Mouse (Mus musculus): Measurements from ENCODE around the gene Olfr272.

The Olfr272 gene

DNA sequence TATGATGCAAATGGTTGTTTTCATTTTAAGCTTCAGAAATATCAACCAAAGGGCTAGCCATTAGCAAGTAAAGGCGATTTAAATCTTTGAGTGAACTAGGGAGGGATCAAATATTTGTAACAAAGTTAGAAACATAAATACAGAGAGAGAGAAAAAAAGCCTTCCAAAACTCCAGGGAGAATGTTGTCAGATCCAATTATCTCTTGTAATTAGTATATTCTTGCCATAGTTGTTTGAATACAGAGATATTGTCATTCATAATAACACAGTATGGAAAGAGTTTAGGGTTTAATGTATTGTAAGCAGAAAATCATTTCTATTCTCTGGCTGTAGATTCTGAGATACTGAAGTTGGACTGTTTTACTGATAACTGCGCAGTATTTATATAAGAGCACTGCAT is at the start of gene Olfr272:
Olfr272 (minus strand) TSS at position 101 of the 400 bp plus-strand sequence.
- no peak for DNase-seq (ENCODE audit: low read depth, low spot score)

DNA sequence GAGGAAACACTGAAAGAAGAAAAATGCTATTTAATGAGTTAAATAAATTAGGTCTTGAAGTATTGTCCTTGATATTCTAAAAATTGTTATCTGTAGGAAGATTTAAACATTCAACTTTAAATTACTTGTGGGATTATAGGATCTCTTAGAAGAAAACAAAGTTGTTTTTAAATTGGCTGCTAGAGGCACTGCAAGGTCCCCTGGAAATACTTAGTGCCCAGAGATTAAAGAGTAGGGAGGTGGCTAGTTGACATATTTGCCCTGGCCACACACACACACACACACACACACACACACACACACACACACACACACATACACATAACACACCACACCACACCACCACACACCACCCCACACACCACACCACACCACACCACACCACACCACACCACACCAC is 45.3 kb upstream of the Olfr272 start, which contains the start of gene Olfr270:
Olfr270 (plus strand) TSS at position 301 of the 400 bp plus-strand sequence.
- no peak for DNase-seq (ENCODE audit: low read depth, low spot score)

DNA sequence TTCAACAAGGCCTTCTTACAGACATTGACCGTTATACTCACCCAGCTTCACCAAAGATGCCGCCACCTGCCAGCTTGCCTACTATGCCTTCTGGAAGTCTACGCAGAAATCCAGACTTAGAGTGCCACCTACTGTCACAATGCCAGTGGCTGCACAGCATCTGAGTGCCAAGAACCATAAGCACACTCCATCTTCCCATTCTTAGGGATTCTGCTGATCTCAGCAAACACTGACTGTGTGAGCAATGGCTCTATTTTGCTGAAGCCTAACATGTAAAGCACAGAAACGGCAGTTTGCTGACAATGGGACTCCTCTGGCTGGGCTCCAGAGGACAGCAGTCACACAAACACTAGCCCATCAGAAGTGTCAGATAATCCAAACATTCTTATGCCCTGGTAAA is 39.7 kb upstream of the Olfr272 start:
- DNase-seq (ENCODE audit: low read depth, low spot score) = no peak

DNA sequence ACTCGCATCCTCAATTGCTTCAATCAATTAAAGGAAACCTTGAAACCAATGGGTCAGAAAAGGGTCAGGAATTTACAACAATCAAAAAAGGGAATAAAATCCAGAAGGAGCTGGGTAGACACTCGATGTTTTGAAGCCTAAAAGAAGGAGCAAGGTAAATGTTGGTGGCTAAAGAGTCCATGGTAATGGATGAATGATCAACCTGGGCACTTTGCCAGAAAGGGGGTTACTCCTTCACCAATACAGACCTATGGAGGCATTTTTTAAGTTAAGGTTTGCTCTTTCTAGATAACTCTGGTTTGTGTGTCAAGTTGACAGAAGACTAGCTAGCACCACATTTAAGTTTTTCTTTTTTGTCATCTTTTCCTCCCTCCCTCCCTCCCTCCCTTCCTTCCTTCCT is 30.0 kb upstream of the Olfr272 start:
- no peak for DNase-seq (ENCODE audit: low read depth, low spot score)

DNA sequence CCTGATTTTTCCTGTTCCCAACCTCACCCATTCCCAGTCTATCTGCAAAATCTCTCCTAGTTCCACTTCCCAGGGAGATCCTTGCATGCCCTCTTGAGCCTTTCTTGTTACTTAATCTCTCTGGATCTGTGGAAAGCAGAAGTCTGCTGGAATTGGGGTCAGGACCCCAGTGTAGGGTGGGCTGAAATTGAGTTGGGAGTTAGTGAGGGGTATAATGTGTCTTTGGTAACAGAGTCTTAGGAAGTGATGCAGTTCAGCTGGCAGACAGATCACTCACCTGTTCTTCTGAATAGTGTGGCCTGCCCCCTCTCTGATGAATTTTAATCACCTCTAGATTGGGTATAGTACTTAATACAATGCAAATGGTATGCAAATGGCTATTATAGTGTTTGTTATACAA is 27.7 kb upstream of the Olfr272 start:
- DNase-seq (ENCODE audit: low read depth, low spot score) = no peak

DNA sequence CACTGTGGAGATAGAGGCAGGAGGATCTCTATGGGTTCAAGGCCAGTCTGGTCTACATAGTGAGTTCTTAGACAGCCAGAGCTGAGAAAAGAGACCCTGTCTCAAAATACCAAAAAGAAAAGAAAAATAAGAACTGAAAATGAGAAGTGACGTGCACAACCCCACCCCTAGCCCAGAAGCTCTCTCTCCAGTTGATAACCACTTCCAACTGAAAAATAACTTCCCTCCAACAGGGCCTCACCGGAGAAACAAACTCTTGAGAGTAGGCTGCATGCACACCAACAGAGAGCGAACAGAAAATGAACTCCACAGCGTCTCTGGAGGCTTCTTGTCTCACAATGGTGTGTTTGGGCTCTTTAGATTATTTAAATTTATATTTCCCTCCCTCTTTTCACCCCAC is 11.5 kb upstream of the Olfr272 start:
- no peak for DNase-seq (ENCODE audit: low read depth, low spot score)

DNA sequence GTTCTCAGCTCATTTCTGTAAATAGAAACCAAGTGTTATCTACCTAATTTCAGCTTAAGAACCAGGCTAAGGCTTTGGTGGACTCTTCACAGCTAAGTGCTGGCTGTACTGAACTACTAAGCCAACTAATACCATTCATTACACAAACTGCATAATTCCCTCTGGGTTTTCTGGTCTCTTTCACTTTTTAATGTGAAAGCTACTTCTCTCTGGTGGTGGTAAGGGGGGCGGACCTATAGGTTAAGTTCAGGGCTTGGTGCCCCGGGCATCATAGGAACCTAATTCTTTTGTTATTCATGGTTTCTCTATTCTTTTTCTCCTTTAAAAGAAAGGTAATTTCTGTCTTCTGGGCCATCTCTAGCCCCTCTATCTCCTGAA is 1.7 kb downstream of the Olfr272 start:
- DNase-seq (ENCODE audit: low read depth, low spot score) = no peak

DNA sequence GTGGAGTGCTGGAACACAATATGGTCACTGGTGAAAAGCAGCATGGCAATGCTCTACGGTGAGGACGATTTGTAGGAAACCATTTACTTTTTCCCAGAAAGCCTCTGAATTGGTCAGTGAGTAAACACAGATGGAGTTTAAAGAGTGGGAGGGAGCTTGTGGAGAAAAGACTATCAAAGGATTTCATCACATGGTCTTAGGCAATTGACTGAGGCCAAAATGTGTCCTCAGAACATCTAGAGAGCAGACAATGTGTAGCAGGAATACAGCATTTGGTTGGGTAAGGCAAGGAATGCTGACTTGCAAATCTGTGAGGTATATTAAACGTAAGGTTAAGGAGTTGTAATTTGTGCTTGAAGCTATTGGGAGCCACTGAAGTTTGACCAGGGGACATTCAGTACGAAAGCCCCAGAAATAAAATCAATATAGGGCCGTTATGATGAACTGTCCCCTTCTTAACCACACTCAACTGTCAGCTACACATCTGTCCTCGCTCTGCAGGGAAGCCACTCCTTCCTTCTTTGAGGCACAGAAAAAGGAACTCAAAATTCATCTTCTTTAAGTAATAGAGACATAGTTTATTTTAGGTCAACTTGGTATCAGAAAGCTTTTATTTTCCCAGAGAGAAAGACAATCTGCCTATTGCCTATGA is 2.2 kb downstream of the Olfr272 start:
- no peak for DNase-seq (ENCODE audit: low read depth, low spot score)

DNA sequence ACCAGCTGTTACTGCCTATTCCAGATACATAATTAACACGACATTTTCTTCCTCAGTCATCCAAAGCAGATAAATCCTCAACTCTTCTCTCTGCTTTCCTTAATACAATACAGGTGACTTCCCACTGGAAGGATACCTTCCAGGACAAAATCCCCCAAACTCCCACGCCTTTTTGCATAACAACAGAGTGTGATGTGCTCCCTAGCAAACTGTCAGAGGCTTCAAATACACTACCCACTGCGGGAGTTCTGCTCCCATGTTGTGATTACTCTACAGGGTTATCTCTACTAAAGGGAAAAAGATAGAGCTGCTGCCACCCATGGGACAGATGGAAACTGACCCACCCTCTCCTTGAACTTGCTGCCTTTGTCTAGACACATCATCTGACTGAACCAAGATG is 6.6 kb downstream of the Olfr272 start:
- DNase-seq (ENCODE audit: low read depth, low spot score) = no peak

DNA sequence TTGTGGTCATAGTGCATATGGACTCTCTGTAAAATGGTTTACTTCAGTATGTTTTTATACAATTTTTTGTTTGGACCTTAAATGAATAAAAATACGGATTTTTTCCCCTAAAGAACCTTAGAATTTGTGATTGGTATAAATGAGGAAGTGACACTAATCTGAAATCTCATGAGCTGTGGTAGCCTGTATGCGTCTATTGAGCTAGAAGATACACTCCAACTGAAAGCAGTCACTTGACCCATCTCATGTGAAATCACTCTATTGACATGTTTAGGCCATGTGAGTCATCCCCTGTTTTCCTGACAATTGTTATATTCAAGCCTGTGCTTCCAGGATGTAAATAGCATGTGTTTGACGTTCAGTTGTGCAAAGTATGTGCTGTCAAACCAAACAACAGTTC is 9.4 kb downstream of the Olfr272 start:
- no peak for DNase-seq (ENCODE audit: low read depth, low spot score)

DNA sequence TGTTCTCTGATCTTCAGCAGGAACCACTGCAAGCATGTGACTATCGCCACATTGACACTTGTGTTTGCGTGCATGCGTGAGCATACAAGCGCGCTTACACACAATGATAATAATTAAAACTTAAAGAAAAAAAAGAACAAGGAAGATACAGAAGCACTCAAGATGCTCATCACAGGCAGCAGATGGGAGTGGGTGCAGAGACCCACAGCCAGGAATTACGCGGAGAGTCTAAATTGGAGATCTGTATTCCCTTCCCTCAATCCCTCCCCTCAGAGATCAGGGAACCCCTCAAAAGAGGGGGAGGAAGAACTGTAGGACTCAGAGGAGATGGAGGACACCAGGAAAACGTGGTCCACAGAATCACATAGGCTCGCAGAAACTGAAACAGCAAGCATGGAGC is 54.8 kb downstream of the Olfr272 start:
- DNase-seq (ENCODE audit: low read depth, low spot score) = no peak

Measured in skeletal muscle tissue, adult 2 months (tissue).